Mouse (Mus musculus): ENCODE measurements at regions not wholly inside any gene's neighbourhood (a gene's known extent, or its start where the extent isn't known, plus 50 kb on each side); places are given as distances from the start of the nearest gene placed in this dataset.

DNA sequence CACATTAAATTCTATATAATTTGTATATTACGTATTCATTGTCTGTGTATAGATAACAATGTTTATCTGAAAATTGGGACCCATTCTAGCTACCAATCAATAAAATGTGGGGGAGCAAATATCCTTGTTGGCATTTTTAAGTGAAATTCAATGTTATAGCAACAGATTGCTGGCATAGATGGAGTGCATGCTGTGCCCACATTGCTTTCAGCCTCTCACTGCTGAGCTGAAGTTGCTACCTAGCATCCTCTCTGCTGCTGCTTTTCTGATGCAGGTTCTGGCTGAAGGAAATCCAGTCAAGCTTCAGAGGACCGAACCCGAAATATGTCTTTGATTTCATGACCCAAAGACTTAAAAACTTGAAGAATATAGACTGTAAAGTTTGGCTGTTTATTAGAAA, 80.0 kb upstream of the Scel start:
- TF ChIP-seq CTCF (IDR thresholded peaks at IDR 0.05; ENCODE audit: extremely low read depth, insufficient read length, insufficient replicate concordance, low read depth, low read length) (no peak), POLR2A (IDR thresholded peaks at IDR 0.05; ENCODE audit: low read depth, low read length) (no peak)

Data from small intestine, adult 2 months (tissue).